Mouse (Mus musculus): ENCODE measurements around the gene Morc4. TPM values are rescaled to one million over a fixed set of nuclear protein-coding genes. Genes with fewer than 3 reads are reported as not detected.
A peak's percentile ranks its signal among the peaks of the same experiment; 100 is the strongest.

The Morc4 gene
- polyA plus RNA-seq (2015; fragmentation: Nextera tagmentation; extraction: Ambion mirVana), result 54.8 and 64.1 TPM in 2 replicates

DNA sequence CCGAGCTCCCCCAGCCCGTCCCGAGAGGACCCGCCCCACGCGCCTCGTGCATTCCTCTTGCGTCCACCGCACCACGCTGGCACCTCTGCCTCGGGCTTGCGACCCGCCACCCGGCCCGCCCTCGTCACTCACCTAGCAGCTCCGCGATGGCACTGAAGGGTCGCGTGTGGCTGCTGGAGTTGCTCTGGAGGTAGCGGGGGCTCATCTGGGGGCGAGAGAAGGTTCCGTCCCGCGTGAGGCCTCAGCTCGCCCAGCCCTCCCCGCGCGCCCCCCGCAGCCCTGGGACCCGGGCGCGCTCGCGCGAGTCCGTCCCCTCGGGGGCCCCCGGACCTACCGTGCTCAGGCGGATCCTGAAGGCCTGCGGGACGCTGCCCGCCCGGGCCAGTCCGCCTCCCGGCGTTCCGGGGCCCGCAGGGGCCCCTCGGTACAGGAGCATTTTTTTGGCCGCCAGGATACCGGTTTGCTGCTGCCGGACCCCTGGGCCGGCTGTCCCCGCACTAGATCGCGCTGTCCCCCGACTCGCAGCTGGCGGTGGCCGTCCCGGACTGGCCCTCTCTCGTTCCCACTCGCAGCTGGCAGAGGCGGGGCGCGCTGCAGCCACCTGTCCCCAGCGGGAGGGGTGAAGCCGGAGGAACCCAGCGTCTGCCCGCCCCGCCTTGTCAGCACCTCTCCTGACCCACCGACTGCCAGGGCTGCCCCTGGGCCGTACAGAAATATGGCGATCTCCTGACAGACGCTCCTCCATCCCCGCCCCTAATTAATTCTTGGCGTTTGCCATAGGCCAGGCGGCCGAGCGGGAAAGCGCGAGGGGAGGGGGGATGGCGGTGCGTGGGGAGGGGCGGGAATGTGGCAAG, at the start of gene Morc4:
Gene Morc4, minus strand, starts transcription at position 740 of the 854 bp plus-strand sequence.
- peak within 1 kb of the TSS; percentile 41 for H3K27ac ChIP-seq (ENCODE audit: low read length)
- peak; percentile 82 for ATAC-seq (ENCODE audit: low read depth)
- H3K9me3 ChIP-seq (replicated peaks; ENCODE audit: control insufficient read depth, low read length), result no peaks in the 10 kb centered on the region
- peak within 1 kb of the TSS; percentile 57 for H3K9ac ChIP-seq (ENCODE audit: low read depth, low read length)
- no peaks in the 10 kb centered on the region for H3K27me3 ChIP-seq (ENCODE audit: control insufficient read depth, insufficient read depth, low read depth, low read length)
- H3K4me3 ChIP-seq (ENCODE audit: low read depth, low read length), result peak within 1 kb of the TSS; percentile 58
- H3K4me1 ChIP-seq (ENCODE audit: control insufficient read depth, low read depth, low read length), result no peaks in the 10 kb centered on the region
- H3K36me3 ChIP-seq (ENCODE audit: control insufficient read depth, insufficient read depth), result no peaks in the 10 kb centered on the region
- H3K4me2 ChIP-seq (ENCODE audit: low read depth, low read length), result peak within 1 kb of the TSS; percentile 61
- 28% methylated on average over 79 of the region's 87 CpGs for WGBS (ENCODE audit: insufficient replicate concordance)

DNA sequence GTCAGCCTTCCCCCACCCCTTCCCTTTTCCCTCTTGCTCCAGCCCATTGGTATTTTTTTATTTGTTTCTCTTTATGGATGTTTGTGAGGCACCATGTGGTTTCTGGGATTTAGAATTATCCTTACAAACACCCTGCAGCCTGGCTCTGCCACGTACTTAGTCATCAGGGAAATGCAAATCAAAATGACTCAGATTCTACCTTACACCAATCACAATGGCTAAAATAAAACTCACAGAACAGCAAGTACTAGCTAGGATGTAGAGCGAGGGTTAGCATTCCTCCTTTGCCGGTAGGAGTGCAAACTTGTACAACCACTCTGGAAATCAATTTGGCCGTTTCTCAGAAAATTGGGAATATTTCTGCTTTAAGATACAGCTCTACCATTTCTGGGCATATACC, 49.1 kb upstream of the Morc4 start:
- Histone ChIP-seq H3K9ac (ENCODE audit: low read depth, low read length) (no peak overlapping the region), H3K4me1 (ENCODE audit: control insufficient read depth, low read depth, low read length) (no peaks in the 10 kb centered on the region), H3K4me2 (ENCODE audit: low read depth, low read length) (no peak overlapping the region), H3K27ac (ENCODE audit: low read length) (no peak overlapping the region), H3K36me3 (ENCODE audit: control insufficient read depth, insufficient read depth) (no peaks in the 10 kb centered on the region), H3K9me3 (replicated peaks; ENCODE audit: control insufficient read depth, low read length) (no peaks in the 10 kb centered on the region), H3K4me3 (ENCODE audit: low read depth, low read length) (no peak overlapping the region), H3K27me3 (ENCODE audit: control insufficient read depth, insufficient read depth, low read depth, low read length) (no peaks in the 10 kb centered on the region)
- no peak for ATAC-seq (ENCODE audit: low read depth)
- WGBS (ENCODE audit: insufficient replicate concordance), result 80% methylated on average over 4 of the region's 4 CpGs

DNA sequence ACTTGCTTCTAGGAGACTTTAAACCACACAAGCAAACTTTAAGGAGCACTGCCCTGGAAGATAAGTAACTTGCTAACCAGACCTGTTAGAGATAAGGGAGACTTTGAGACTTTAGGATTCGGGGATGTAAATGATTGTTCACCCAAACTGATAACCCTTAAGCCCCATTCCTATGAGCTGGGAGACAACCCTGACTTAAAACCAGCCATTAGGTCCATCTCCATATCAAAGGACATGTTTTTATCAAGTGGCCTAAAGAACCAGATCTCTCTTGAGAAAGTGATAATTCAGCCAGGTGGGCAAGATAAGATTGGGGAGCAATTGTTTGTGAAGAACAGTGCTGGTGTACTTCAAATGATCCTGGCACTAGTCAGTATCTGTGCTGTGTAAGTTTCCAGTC, 19.9 kb upstream of the Morc4 start:
- H3K36me3 ChIP-seq (ENCODE audit: control insufficient read depth, insufficient read depth), result no peaks in the 10 kb centered on the region
- no peaks in the 10 kb centered on the region for H3K9me3 ChIP-seq (replicated peaks; ENCODE audit: control insufficient read depth, low read length)
- H3K4me2 ChIP-seq (ENCODE audit: low read depth, low read length), result no peak overlapping the region
- H3K9ac ChIP-seq (ENCODE audit: low read depth, low read length), result no peak overlapping the region
- H3K4me3 ChIP-seq (ENCODE audit: low read depth, low read length), result no peak overlapping the region
- 22% methylated on average over 1 of the region's 1 CpGs for WGBS (ENCODE audit: insufficient replicate concordance)
- H3K27ac ChIP-seq (ENCODE audit: low read length), result no peak overlapping the region
- H3K27me3 ChIP-seq (ENCODE audit: control insufficient read depth, insufficient read depth, low read depth, low read length), result no peaks in the 10 kb centered on the region
- no peaks in the 10 kb centered on the region for H3K4me1 ChIP-seq (ENCODE audit: control insufficient read depth, low read depth, low read length)
- no peak for ATAC-seq (ENCODE audit: low read depth)

DNA sequence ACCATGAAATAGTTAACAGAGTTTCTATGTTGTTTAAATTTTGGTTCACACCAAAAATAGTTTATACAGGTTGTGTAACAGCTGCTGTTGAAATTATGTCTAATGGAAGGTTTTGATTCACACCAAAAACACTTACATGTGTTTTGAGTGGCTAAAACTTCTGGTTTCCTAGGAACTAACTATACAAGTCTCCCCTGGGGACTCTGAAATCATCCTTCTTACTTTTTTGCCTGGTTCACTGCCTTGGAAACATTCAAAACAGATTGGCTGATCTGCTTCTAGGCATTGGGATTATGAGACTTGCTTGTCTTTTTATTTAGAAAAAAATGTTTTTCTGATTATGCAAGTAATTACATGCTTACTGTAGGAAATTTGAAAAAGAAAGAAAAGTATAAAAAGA, 11.7 kb upstream of the Morc4 start:
- no peaks in the 10 kb centered on the region for H3K4me1 ChIP-seq (ENCODE audit: control insufficient read depth, low read depth, low read length)
- H3K27me3 ChIP-seq (ENCODE audit: control insufficient read depth, insufficient read depth, low read depth, low read length), result no peaks in the 10 kb centered on the region
- H3K36me3 ChIP-seq (ENCODE audit: control insufficient read depth, insufficient read depth), result no peaks in the 10 kb centered on the region
- ATAC-seq (ENCODE audit: low read depth), result no peak
- no peak overlapping the region for H3K27ac ChIP-seq (ENCODE audit: low read length)
- H3K4me2 ChIP-seq (ENCODE audit: low read depth, low read length), result no peak overlapping the region
- H3K9ac ChIP-seq (ENCODE audit: low read depth, low read length), result no peak overlapping the region
- no peaks in the 10 kb centered on the region for H3K9me3 ChIP-seq (replicated peaks; ENCODE audit: control insufficient read depth, low read length)
- no peak overlapping the region for H3K4me3 ChIP-seq (ENCODE audit: low read depth, low read length)

DNA sequence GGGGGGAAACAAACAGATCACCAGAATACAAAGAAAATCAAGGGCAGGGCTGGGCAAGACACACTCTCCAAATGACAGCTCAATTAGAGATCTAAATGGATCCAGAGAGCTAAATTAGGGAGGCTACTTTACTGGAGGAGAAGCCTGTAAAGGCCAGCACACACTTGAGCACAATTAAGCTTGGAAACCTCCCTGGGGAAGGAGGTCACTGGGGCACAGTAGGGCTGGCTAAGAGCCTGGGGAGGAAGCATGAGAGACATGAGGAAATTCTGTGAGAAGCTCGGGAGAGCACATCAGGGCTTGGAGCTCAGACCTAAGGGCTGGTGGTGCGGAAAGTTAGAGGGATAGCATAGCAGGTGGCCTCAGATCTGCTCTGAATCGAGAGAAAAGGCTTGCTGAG, 6.5 kb upstream of the Morc4 start:
- H3K27ac ChIP-seq (ENCODE audit: low read length), result 0 out of 2 replicates have a peak overlapping the region, but pooled peaks have one; percentile 21

DNA sequence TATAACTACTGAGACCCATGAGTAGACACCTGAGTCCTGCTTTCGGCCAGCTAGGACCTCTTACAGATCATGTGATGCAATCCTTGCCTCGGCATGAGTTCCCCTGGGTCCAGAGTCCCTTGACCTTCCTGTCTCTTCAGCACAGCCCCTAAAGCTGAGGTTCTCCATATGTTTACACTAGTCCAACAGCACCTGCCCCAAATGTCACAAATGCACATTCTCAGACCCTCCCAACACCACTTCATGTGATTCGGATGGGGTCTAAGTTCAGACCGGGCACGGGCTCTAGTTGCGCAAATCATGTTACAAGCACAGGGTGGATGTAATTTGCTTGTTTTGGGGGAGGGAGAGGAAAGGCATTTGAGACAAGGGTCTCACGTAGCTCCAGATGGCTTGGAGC, 5.6 kb upstream of the Morc4 start:
- WGBS (ENCODE audit: insufficient replicate concordance), result 68% methylated on average over 7 of the region's 7 CpGs
- ATAC-seq (ENCODE audit: low read depth), result peak; percentile 90

More for the DNA sequence above, 6.5 kb upstream of the Morc4 start:
- Histone ChIP-seq H3K4me3 (ENCODE audit: low read depth, low read length) (no peak overlapping the region), H3K9ac (ENCODE audit: low read depth, low read length) (no peak overlapping the region), H3K27me3 (ENCODE audit: control insufficient read depth, insufficient read depth, low read depth, low read length) (no peaks in the 10 kb centered on the region), H3K36me3 (ENCODE audit: control insufficient read depth, insufficient read depth) (no peaks in the 10 kb centered on the region), H3K4me1 (ENCODE audit: control insufficient read depth, low read depth, low read length) (no peaks in the 10 kb centered on the region), H3K9me3 (replicated peaks; ENCODE audit: control insufficient read depth, low read length) (no peaks in the 10 kb centered on the region), H3K4me2 (ENCODE audit: low read depth, low read length) (no peak overlapping the region)
- 39% methylated on average over 3 of the region's 3 CpGs for WGBS (ENCODE audit: insufficient replicate concordance)
- no peak for ATAC-seq (ENCODE audit: low read depth)

DNA sequence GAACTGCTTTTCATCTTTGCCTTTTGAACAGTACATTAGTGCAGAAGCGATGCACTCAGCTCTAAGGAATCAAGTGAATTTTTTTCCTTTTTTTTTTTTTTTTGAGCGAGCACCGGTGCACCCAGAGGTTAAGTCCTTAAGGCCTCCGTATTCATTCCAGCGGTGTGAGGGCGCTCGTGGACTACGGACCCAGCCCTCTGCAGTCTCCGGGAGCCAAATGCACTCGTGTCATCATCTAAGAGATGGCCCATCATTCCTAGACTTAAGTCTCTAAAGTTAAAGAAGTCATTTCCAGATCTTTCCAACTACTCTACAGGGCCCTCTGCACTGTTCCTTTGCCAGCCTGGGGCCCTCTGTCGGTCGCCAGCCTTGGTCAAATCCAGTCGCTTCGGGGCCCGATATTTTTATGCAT, 1.2 kb downstream of the Morc4 start:
- no peaks in the 10 kb centered on the region for H3K4me1 ChIP-seq (ENCODE audit: control insufficient read depth, low read depth, low read length)
- no peaks in the 10 kb centered on the region for H3K9me3 ChIP-seq (replicated peaks; ENCODE audit: control insufficient read depth, low read length)
- no peaks in the 10 kb centered on the region for H3K27me3 ChIP-seq (ENCODE audit: control insufficient read depth, insufficient read depth, low read depth, low read length)
- H3K27ac ChIP-seq (ENCODE audit: low read length), result peak overlapping the region; percentile 37; the same call in 1 of the 2 replicates
- ATAC-seq (ENCODE audit: low read depth), result 0 out of 2 replicates have a peak, but pooled peaks have one; percentile 25
- no peaks in the 10 kb centered on the region for H3K36me3 ChIP-seq (ENCODE audit: control insufficient read depth, insufficient read depth)
- peak overlapping the region; percentile 58 for H3K4me3 ChIP-seq (ENCODE audit: low read depth, low read length)
- no peak overlapping the region for H3K9ac ChIP-seq (ENCODE audit: low read depth, low read length)
- H3K4me2 ChIP-seq (ENCODE audit: low read depth, low read length), result peak overlapping the region; percentile 61
- 21% methylated on average over 15 of the region's 15 CpGs for WGBS (ENCODE audit: insufficient replicate concordance)

More for the DNA sequence above, 5.6 kb upstream of the Morc4 start:
- H3K27me3 ChIP-seq (ENCODE audit: control insufficient read depth, insufficient read depth, low read depth, low read length), result no peaks in the 10 kb centered on the region
- H3K9ac ChIP-seq (ENCODE audit: low read depth, low read length), result no peak overlapping the region
- no peaks in the 10 kb centered on the region for H3K36me3 ChIP-seq (ENCODE audit: control insufficient read depth, insufficient read depth)
- no peak overlapping the region for H3K4me2 ChIP-seq (ENCODE audit: low read depth, low read length)
- H3K9me3 ChIP-seq (replicated peaks; ENCODE audit: control insufficient read depth, low read length), result no peaks in the 10 kb centered on the region
- no peaks in the 10 kb centered on the region for H3K4me1 ChIP-seq (ENCODE audit: control insufficient read depth, low read depth, low read length)
- no peak overlapping the region for H3K4me3 ChIP-seq (ENCODE audit: low read depth, low read length)
- no peak overlapping the region for H3K27ac ChIP-seq (ENCODE audit: low read length)

DNA sequence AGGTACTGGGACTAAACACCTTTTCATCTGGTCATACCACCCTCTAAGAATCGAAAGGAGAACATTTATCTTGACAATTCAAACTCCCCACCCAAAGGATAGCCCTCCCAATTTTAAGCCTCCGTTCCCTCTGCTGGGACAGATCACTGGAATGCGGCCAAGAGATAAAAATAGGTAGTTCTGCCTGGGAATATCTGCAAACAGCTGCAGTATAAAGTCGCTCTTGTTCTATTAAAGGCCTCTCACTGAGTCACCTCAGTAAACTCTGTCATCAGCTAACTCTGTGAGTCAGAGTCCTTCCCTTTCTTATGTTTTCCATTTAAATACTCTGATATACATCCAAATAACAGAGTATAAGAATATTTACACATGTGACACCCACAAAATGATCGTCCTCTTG, 12.1 kb downstream of the Morc4 start:
- no peaks in the 10 kb centered on the region for H3K36me3 ChIP-seq (ENCODE audit: control insufficient read depth, insufficient read depth)
- H3K9ac ChIP-seq (ENCODE audit: low read depth, low read length), result no peak overlapping the region
- H3K27ac ChIP-seq (ENCODE audit: low read length), result no peak overlapping the region
- 56% methylated on average over 5 of the region's 5 CpGs for WGBS (ENCODE audit: insufficient replicate concordance)
- H3K4me2 ChIP-seq (ENCODE audit: low read depth, low read length), result no peak overlapping the region
- H3K27me3 ChIP-seq (ENCODE audit: control insufficient read depth, insufficient read depth, low read depth, low read length), result no peaks in the 10 kb centered on the region
- H3K4me3 ChIP-seq (ENCODE audit: low read depth, low read length), result no peak overlapping the region
- ATAC-seq (ENCODE audit: low read depth), result no peak
- H3K9me3 ChIP-seq (replicated peaks; ENCODE audit: control insufficient read depth, low read length), result no peaks in the 10 kb centered on the region
- H3K4me1 ChIP-seq (ENCODE audit: control insufficient read depth, low read depth, low read length), result no peaks in the 10 kb centered on the region

DNA sequence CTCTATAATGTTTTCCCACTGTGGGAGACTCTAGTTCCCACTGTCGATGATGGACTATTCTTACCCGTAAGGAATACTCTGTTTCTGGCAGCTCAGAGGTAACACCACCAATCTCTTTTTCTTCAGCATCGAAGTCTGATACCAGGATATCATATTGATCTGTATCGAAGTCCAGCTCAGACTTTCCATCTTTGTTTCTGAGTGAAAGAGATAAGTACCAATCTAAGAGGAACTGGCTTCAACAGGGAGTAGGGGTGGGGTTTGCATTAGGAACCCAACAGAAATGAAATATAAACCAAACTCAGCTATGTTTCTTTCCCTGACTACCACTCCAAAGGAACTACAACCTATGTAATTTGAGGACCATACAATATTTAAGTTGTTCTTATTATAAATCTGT, 16.7 kb downstream of the Morc4 start:
- Histone ChIP-seq H3K4me3 (ENCODE audit: low read depth, low read length) (no peak overlapping the region), H3K27ac (ENCODE audit: low read length) (no peak overlapping the region), H3K4me1 (ENCODE audit: control insufficient read depth, low read depth, low read length) (no peaks in the 10 kb centered on the region), H3K9me3 (replicated peaks; ENCODE audit: control insufficient read depth, low read length) (no peaks in the 10 kb centered on the region), H3K4me2 (ENCODE audit: low read depth, low read length) (no peak overlapping the region), H3K36me3 (ENCODE audit: control insufficient read depth, insufficient read depth) (no peaks in the 10 kb centered on the region), H3K9ac (ENCODE audit: low read depth, low read length) (no peak overlapping the region), H3K27me3 (ENCODE audit: control insufficient read depth, insufficient read depth, low read depth, low read length) (no peaks in the 10 kb centered on the region)
- WGBS (ENCODE audit: insufficient replicate concordance), result 57% methylated on average over 4 of the region's 4 CpGs
- no peak for ATAC-seq (ENCODE audit: low read depth)

Measured in liver, embryonic 16.5 days (tissue).